In the genomic region with DNA sequence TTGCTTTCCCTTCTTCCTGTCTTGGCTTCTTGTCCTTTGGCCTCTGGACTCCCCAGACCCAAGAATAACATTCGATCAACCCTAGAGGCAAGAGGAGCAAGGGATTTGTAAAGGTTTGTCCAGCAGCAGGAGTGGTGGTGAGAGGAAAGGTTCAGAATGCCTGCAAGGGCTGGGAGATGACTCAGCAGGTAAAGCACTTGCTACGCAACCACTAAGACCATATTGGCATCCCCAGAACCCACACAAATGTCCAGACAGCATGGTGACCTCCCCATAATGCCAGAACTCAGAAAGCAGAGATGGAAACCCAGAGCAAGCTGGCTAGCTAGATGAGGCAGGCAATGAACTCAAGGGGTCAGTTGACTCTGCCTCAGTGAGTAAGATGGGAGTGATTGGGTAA, we compare ENCODE assay signal across 20 mouse cellular contexts.
DNase-seq lines count a peak whose midpoint lies in the region; TF ChIP-seq lines count a peak whose summit lies in the region.
"Had no signal": no experiment of that assay in that cellular context is flagged by ENCODE, and none has a peak within 500 bp of the region (broad histone marks: within the 10 kb centered on the region; RNA-seq: fewer than 3 reads in every experiment).

No protein-coding gene starts in this region.

- H3K27me3 ChIP-seq in C2C12 (ENCODE audit: control insufficient read depth, insufficient read depth, insufficient read length) = no peaks in the 10 kb centered on the region
- H3K27me3 ChIP-seq in myocyte (ENCODE audit: control insufficient read depth, insufficient read depth, insufficient read length) = no peaks in the 10 kb centered on the region
- H3K27me3 ChIP-seq: forebrain, embryonic 15.5 days; hindbrain, embryonic 13.5 days had no signal

- H3K79me2 ChIP-seq in C2C12 (ENCODE audit: control insufficient read depth, insufficient read depth) (no peaks in the 10 kb centered on the region), myocyte (ENCODE audit: control insufficient read depth, insufficient read depth) (no peaks in the 10 kb centered on the region)

- TF ChIP-seq CTCF in C2C12 (IDR thresholded peaks at IDR 0.05; ENCODE audit: control insufficient read depth, insufficient read depth, insufficient read length) = no peak
- TF ChIP-seq CTCF in bone marrow, adult 2 months (IDR thresholded peaks at IDR 0.05; ENCODE audit: control insufficient read depth, insufficient read depth, low read length) = no peak

- DNase-seq in gastrocnemius, postnatal 4 days (ENCODE audit: low spot score in 2 of 2) = no peak
- DNase-seq in cerebellum, adult 9-11 months = no peak
- DNase-seq in kidney, postnatal 14 days = no peak
- DNase-seq: adrenal gland, postnatal 14 days; cerebellum, adult 2 months; cerebellum, postnatal 36 days; gastrocnemius, postnatal 36 days; heart, adult 18-20 months; heart, postnatal 10 days; heart, postnatal 4 days; kidney, adult 11 months had no signal

- peaks cover 3% of the 10 kb centered on the region; the same call in 1 of the 2 replicates for H3K4me1 ChIP-seq in bone marrow, adult 2 months (ENCODE audit: control insufficient read depth, insufficient read depth, low read length)
- H3K4me1 ChIP-seq: embryonic facial prominence, embryonic 10.5 days; forebrain, embryonic 10.5 days; forebrain, embryonic 15.5 days; heart, embryonic 10.5 days had no signal

- peak overlapping the region; percentile 20; the same call in 1 of the 2 replicates for H3K27ac ChIP-seq in bone marrow, adult 2 months (ENCODE audit: control insufficient read depth, insufficient read depth, low read depth, low read length, poor library complexity)
- H3K27ac ChIP-seq: embryonic facial prominence, embryonic 10.5 days; forebrain, embryonic 10.5 days; forebrain, embryonic 15.5 days; heart, embryonic 10.5 days; hindbrain, embryonic 13.5 days; hindbrain, postnatal 0 days had no signal

- no peaks in the 10 kb centered on the region for H3K79me3 ChIP-seq in C2C12 (ENCODE audit: low read depth)

- H3K4me2 ChIP-seq in myocyte (ENCODE audit: low read depth) = peak overlapping the region; percentile 18
- H3K4me2 ChIP-seq: forebrain, embryonic 15.5 days; hindbrain, embryonic 13.5 days had no signal

- H3ac ChIP-seq in C2C12 (ENCODE audit: control insufficient read depth, insufficient read length, low read depth) = no peak overlapping the region
- H3ac ChIP-seq in myocyte (ENCODE audit: control insufficient read depth, insufficient read length) = no peak overlapping the region

- TF ChIP-seq POLR2A in bone marrow, adult 2 months (IDR thresholded peaks at IDR 0.05; ENCODE audit: borderline replicate concordance, control insufficient read depth, low read depth, low read length) = no peak
- TF ChIP-seq POLR2A in myocyte (IDR thresholded peaks at IDR 0.05; ENCODE audit: insufficient read length, low read depth) = no peak

- 43% methylated on average over 2 of the region's 2 CpGs for WGBS in bone marrow, adult 2 months

- H3K4me3 ChIP-seq in C2C12 (ENCODE audit: insufficient read depth, poor library complexity, severe bottlenecking) (no peak overlapping the region), myocyte (no peak overlapping the region)
- H3K4me3 ChIP-seq in bone marrow, adult 2 months (replicated peaks; ENCODE audit: control insufficient read depth, low read depth, low read length) = no peak overlapping the region
- H3K4me3 ChIP-seq: embryonic facial prominence, embryonic 10.5 days; forebrain, embryonic 10.5 days; forebrain, embryonic 15.5 days; heart, embryonic 10.5 days; hindbrain, embryonic 13.5 days had no signal

- peaks cover 18% of the 10 kb centered on the region for H3K36me3 ChIP-seq in C2C12 (ENCODE audit: control insufficient read depth, insufficient read depth)
- no peaks in the 10 kb centered on the region for H3K36me3 ChIP-seq in myocyte (ENCODE audit: control insufficient read depth, insufficient read depth)

TF ChIP-seq in C2C12, 6 proteins besides CTCF, POLR2A, EP300 and RAD21:
- TF ChIP-seq CEBPB (IDR thresholded peaks at IDR 0.05; ENCODE audit: low read depth) = peak; percentile 0
- TF ChIP-seq USF1 (IDR thresholded peaks at IDR 0.05; ENCODE audit: low read depth) = no peak
- TF ChIP-seq MAX (IDR thresholded peaks at IDR 0.05) = no peak

TF ChIP-seq in myocyte, 11 proteins besides CTCF, POLR2A, EP300 and RAD21:
- TF ChIP-seq TCF12 (IDR thresholded peaks at IDR 0.05; ENCODE audit: insufficient read depth, poor library complexity, severe bottlenecking) (no peak), TCF3 (IDR thresholded peaks at IDR 0.05; ENCODE audit: insufficient read length, low read depth) (no peak), CEBPB (IDR thresholded peaks at IDR 0.05; ENCODE audit: insufficient read depth, poor library complexity, severe bottlenecking) (no peak), USF1 (IDR thresholded peaks at IDR 0.05; ENCODE audit: low read depth) (no peak), POLR2AphosphoS2 (IDR thresholded peaks at IDR 0.05; ENCODE audit: insufficient read length, low read depth) (no peak), MYOG (IDR thresholded peaks at IDR 0.05; ENCODE audit: control insufficient read depth in 1 of 3, insufficient read depth in 1 of 3, insufficient read length in 2 of 3, low read depth in 2 of 3) (peak in 1 of 3 experiments; percentile 11)
